Mouse (Mus musculus) kidney, embryonic 14.5 days (tissue): Measurements from ENCODE around the gene Tspan12. TPM values are rescaled to one million over a fixed set of nuclear protein-coding genes. Genes with fewer than 3 reads are reported as not detected.

Experiments
- ATAC-seq: fragments of 200-750 bp; cut with Nextera tagmentation; 2 replicates; pipeline ENCODE4 v1.8.0; 2017; ENCODE audit warnings: moderate number of reproducible peaks, mild to moderate bottlenecking, moderate TSS enrichment, moderate library complexity; ENCODE audit not compliant: low FRiP score, low TSS enrichment
- H3K27ac ChIP-seq: fragments of 300-500 bp; sonication (generic); 2 replicates; pipeline ENCODE4 v1.5.1; 2014; ENCODE audit warnings: low read depth, mild to moderate bottlenecking, low read length, moderate library complexity, mixed read lengths
- H3K27me3 ChIP-seq: fragments of 300-500 bp; sonication (generic); 2 replicates; pipeline ENCODE4 v1.6.1; 2014; ENCODE audit warnings: mild to moderate bottlenecking, low read length; ENCODE audit not compliant: control insufficient read depth, insufficient read depth
- H3K36me3 ChIP-seq: fragments of 300-500 bp; sonication (generic); 2 replicates; pipeline ENCODE4 v1.6.1; 2014; ENCODE audit warnings: low read length, mixed read lengths; ENCODE audit not compliant: control insufficient read depth, insufficient read depth
- H3K4me1 ChIP-seq: fragments of 300-500 bp; sonication (generic); 2 replicates; pipeline ENCODE4 v1.6.1; 2014; ENCODE audit warnings: low read length, mixed read lengths; ENCODE audit not compliant: control insufficient read depth, insufficient read depth
- H3K4me2 ChIP-seq: fragments of 300-500 bp; sonication (generic); replicated peaks from 2 replicates; pipeline ENCODE4 v1.6.1; 2014; ENCODE audit warnings: low read depth, mild to moderate bottlenecking, low read length
- H3K4me3 ChIP-seq: fragments of 300-500 bp; sonication (generic); 2 replicates; pipeline ENCODE4 v1.5.1; 2014; ENCODE audit warnings: mild to moderate bottlenecking, low read length
- H3K9ac ChIP-seq: fragments of 300-500 bp; sonication (generic); 2 replicates; pipeline ENCODE4 v1.6.1; 2014; ENCODE audit warnings: low read depth, mild to moderate bottlenecking, low read length, moderate library complexity
- H3K9me3 ChIP-seq: fragments of 300-500 bp; sonication (generic); 2 replicates; pipeline ENCODE4 v1.6.1; 2016; ENCODE audit warnings: low read length; ENCODE audit not compliant: control insufficient read depth
- WGBS: fragments of 180-500 bp; shearing (Covaris S2); extraction: QIAGEN DNeasy Blood & Tissue Kit; methylation state at CpG from one replicate; pipeline ENCODE4 v1.1.7; 2014; 5-methylcytosine and 5-hydroxymethylcytosine counted together
- polyA plus RNA-seq: library from polyadenylated mRNA; unstranded; fragments of >200 nt; fragmentation: Nextera tagmentation; extraction: Ambion mirVana; gene quantifications from 2 replicates; pipeline ENCODE4 v1.2.1, GENCODE M21; 2014

Tspan12 gene
- polyA plus RNA-seq, 1 experiment from 2014 or later, result 61.8 TPM

- Histone ChIP-seq H3K9ac (no peak overlapping the region), H3K27me3 (no peaks in the 10 kb centered on the region), H3K9me3 (no peaks in the 10 kb centered on the region), H3K4me2 (no peak overlapping the region), H3K4me3 (no peak overlapping the region), H3K4me1 (no peaks in the 10 kb centered on the region), H3K36me3 (no peaks in the 10 kb centered on the region), H3K27ac (no peak overlapping the region)
- WGBS, result 86% methylated on average over 7 of the region's 7 CpGs
- no peak for ATAC-seq
Measured at GRCm38 (mm10) chr6:21774213-21774916, 78.0 kb downstream of the Tspan12 start.

- no peaks in the 10 kb centered on the region for H3K36me3 ChIP-seq
- no peak overlapping the region for H3K4me2 ChIP-seq
- no peaks in the 10 kb centered on the region for H3K27me3 ChIP-seq
- ATAC-seq, result no peak
- no peak overlapping the region for H3K9ac ChIP-seq
- no peak overlapping the region for H3K27ac ChIP-seq
- no peaks in the 10 kb centered on the region for H3K4me1 ChIP-seq
- 63% methylated on average over 1 of the region's 1 CpGs for WGBS
- no peak overlapping the region for H3K4me3 ChIP-seq
- H3K9me3 ChIP-seq, result no peaks in the 10 kb centered on the region
Measured at GRCm38 (mm10) chr6:21769447-21769809, 82.9 kb downstream of the Tspan12 start.

DNA sequence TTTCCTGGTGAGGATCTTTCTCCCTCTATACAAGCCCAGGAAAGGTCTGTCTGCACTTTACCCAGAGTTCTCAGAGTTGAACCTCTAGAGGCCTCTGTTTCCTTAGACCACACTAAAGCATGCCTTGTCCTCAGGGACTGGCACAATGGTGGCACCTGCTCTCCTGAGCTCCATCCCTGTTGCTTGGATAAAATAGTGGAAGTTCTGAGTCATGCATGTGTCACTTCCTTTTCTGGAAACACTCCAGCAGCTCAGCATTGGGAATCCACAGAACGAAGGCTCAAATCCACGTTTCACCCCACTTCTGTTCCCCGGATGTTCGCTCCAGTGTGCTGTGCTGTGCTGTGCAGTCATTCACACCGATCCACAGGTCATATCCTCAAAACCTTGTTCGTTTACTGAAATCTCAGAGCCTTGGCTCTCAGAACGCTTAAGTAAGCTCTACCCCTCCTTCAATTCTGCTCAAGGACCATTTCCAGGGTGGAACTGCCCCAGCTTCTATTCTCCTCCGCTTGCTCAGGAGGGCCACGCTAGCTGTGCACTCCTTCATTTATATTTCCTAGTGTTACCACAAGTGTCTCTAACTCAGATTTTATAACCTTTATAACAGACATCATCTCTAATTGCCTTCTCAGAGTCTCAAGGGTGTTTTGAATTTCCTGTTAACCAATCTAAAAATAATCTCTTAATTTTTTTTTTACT lies 83.4 kb downstream of the Tspan12 start:
- Histone ChIP-seq H3K27ac (peak overlapping the region; percentile 24; the same call in 1 of the 2 replicates), H3K9me3 (no peaks in the 10 kb centered on the region), H3K9ac (no peak overlapping the region), H3K4me2 (no peak overlapping the region), H3K36me3 (no peaks in the 10 kb centered on the region), H3K4me3 (no peak overlapping the region), H3K27me3 (no peaks in the 10 kb centered on the region), H3K4me1 (no peaks in the 10 kb centered on the region)
- no peak; the same call in 1 of the 2 replicates for ATAC-seq
- WGBS, result 69% methylated on average over 9 of the region's 9 CpGs

GRCm38 (mm10) chr6:21767787-21768221 lies 84.5 kb downstream of the Tspan12 start:
- Histone ChIP-seq H3K27ac (peak overlapping the region; percentile 42; the same call in 1 of the 2 replicates), H3K9ac (no peak overlapping the region), H3K4me2 (no peak overlapping the region), H3K4me3 (no peak overlapping the region), H3K36me3 (no peaks in the 10 kb centered on the region), H3K27me3 (no peaks in the 10 kb centered on the region), H3K4me1 (no peaks in the 10 kb centered on the region), H3K9me3 (no peaks in the 10 kb centered on the region)
- WGBS, result 60% methylated on average over 12 of the region's 12 CpGs
- ATAC-seq, result peak; percentile 35; the same call in 1 of the 2 replicates

DNA sequence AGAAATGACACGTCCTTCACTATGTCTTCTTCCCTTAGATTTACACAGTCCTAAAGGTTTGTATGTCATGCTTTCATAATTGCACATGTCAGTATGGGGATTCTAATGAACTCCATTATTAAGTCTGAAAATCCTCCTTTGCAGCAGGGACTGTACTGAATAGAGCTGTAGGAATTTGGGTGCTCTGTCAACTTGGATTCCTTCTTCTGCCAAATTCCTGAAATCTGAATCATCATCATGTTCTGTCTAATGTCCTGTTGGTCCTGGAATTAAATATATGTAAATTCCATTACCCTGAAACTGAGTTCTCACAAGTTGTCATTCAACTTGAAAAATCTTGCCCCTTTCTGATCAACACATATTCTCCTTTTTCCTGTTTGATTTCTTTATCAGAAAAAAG lies 104.8 kb downstream of the Tspan12 start:
- no peak for ATAC-seq
- no peak overlapping the region for H3K27ac ChIP-seq
- no peaks in the 10 kb centered on the region for H3K36me3 ChIP-seq
- no peaks in the 10 kb centered on the region for H3K27me3 ChIP-seq
- no peaks in the 10 kb centered on the region for H3K4me1 ChIP-seq
- no peak overlapping the region for H3K4me3 ChIP-seq
- no peak overlapping the region for H3K4me2 ChIP-seq
- WGBS, result 88% methylated on average over 1 of the region's 1 CpGs
- H3K9me3 ChIP-seq, result no peaks in the 10 kb centered on the region
- H3K9ac ChIP-seq, result no peak overlapping the region

DNA sequence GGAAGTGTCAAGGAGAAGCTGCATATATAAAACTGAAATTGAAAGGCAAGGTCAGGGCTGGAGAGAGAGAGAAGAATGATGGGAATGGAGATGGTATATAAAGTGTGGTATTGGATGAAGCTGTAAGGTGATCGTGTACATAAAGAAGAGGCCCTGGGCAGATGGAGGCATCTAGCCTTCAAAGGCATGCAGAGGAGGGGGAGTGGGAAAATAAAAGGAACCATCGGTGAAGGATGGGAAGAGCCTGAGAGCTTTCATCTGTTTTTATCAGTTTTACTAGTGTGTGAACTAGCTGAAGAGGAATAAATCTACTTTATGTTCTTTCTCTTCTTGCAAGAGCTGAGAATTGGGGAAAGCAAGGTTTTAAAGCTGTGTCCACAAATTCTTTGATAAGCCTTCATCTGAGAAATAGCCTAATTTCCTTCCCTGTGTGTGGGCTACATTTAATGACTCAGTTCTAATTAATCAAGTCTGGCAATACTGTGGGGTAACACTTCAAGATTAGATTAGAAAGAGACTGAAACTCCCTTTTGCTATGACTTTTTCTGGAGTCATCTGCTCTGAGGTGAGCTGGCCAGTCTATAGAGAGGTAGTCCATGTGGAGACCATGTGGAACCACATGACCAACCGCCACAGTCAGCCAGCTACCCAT lies 107.6 kb downstream of the Tspan12 start:
- no peaks in the 10 kb centered on the region for H3K4me1 ChIP-seq
- H3K9me3 ChIP-seq, result no peaks in the 10 kb centered on the region
- ATAC-seq, result peak; percentile 89
- 23% methylated on average over 3 of the region's 3 CpGs for WGBS
- H3K27ac ChIP-seq, result peak overlapping the region; percentile 55; the same call in 1 of the 2 replicates
- no peaks in the 10 kb centered on the region for H3K36me3 ChIP-seq
- H3K27me3 ChIP-seq, result no peaks in the 10 kb centered on the region
- no peak overlapping the region for H3K4me3 ChIP-seq
- H3K9ac ChIP-seq, result no peak overlapping the region
- H3K4me2 ChIP-seq, result no peak overlapping the region

DNA sequence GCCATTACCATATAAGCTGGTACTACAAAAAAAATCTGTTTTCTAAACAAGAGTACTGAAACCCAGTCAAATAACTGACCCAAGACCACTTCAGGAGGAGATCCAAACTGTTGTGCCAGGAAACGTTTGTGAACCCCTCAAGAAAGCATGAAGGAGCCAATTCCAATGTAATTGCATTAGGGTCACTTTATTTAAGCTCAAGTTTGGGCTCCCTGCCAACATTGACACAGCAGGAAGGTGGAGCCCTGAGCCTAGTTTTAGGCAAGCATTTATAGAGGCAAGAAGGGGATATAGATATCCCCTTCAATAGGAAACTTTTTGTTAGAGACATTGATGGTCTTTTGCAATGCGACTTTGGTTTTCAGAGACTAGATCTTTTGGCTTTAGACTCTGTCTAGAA lies 111.7 kb downstream of the Tspan12 start:
- no peak overlapping the region for H3K4me3 ChIP-seq
- H3K36me3 ChIP-seq, result no peaks in the 10 kb centered on the region
- no peak overlapping the region for H3K4me2 ChIP-seq
- no peak overlapping the region for H3K9ac ChIP-seq
- no peaks in the 10 kb centered on the region for H3K27me3 ChIP-seq
- H3K9me3 ChIP-seq, result no peaks in the 10 kb centered on the region
- H3K4me1 ChIP-seq, result no peaks in the 10 kb centered on the region
- H3K27ac ChIP-seq, result no peak overlapping the region
- no peak for ATAC-seq
- WGBS, result 59% methylated on average over 2 of the region's 2 CpGs

GRCm38 (mm10) chr6:21722238-21722637 lies 130.1 kb downstream of the Tspan12 start:
- no peak overlapping the region for H3K4me2 ChIP-seq
- no peak overlapping the region for H3K9ac ChIP-seq
- no peaks in the 10 kb centered on the region for H3K9me3 ChIP-seq
- no peaks in the 10 kb centered on the region for H3K27me3 ChIP-seq
- ATAC-seq, result no peak
- no peak overlapping the region for H3K4me3 ChIP-seq
- no peak overlapping the region for H3K27ac ChIP-seq
- no peaks in the 10 kb centered on the region for H3K4me1 ChIP-seq
- no peaks in the 10 kb centered on the region for H3K36me3 ChIP-seq
- 81% methylated on average over 10 of the region's 10 CpGs for WGBS
